Mouse (Mus musculus) layer of hippocampus, adult 2 months (tissue): Measurements from ENCODE around the gene Ust. TPM values are rescaled to one million over a fixed set of nuclear protein-coding genes. Genes with fewer than 3 reads are reported as not detected.

Experiments used
- DNase-seq, 2 experiments: peaks; one replicate each; pipeline ENCODE4 v3.0.0; 2022; ENCODE audit warnings: low spot score in 2 of 2
- H3K27ac ChIP-seq: fragments of 200-600 bp; 2 replicates; pipeline ENCODE4 v1.8.1; 2022
- H3K4me3 ChIP-seq: fragments of 200-600 bp; 2 replicates; pipeline ENCODE4 v1.8.1; 2022; ENCODE audit warnings: mild to moderate bottlenecking
- CTCF ChIP-seq: fragments of 200-600 bp; conservative IDR thresholded peaks from 2 replicates; pipeline ENCODE4 v1.8.1; 2022; ENCODE audit warnings: antibody characterized with exemption, mild to moderate bottlenecking, moderate library complexity
- total RNA-seq, 2 experiments: library from RNA; stranded (reverse); gene quantifications; 2 replicates each; pipeline ENCODE4 v1.2.3; 2021

The Ust gene
- total RNA-seq, 2 experiments from 2014 or later: 62.3 to 64.1 TPM

DNA sequence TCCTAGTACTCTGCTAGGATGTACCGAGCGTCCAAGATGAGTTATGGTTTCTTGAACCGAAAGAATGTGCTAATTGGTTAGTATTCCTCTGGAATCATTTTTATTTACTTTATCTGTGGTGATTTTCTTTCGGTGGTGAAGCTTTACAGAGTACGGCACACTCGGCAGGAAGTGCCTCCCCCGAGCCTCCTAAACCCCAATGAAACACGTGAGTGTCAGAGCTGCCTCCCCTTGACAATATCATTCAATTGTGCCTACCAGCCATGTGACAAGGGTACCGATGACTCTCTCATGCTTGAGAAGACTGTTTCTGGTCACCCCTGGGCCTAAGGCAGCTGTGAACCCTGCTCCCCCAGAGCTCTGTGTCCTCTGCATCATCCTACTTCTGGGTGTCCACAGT, 333.9 kb downstream of the Ust start:
- no peak for DNase-seq
- no peak for TF ChIP-seq CTCF
- no peak overlapping the region for H3K27ac ChIP-seq
- H3K4me3 ChIP-seq: no peak overlapping the region

DNA sequence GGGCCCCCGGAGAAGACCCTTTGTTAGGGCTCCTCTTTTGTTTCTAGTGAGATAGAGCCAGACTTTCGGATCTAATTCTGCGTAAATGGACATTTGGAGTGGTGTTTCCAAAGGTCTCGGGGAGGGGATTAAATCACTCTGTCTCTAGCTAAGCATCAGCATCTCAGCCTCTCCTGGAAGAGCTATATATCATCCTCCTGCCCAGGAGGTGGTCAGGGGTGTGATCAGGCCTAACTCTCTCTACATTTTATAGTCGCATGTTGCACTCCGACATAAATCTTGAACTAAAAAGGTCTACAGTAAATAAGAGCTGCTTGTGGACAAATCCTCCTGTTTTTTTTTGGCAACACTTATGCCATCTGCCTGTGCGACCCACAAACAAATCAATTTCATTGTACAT, 335.5 kb downstream of the Ust start:
- TF ChIP-seq CTCF: no peak
- H3K4me3 ChIP-seq: no peak overlapping the region
- no peak for DNase-seq
- no peak overlapping the region for H3K27ac ChIP-seq

GRCm38 (mm10) chr10:8181596-8182185, 336.9 kb downstream of the Ust start:
- DNase-seq: no peak
- TF ChIP-seq CTCF: no peak
- Histone ChIP-seq H3K27ac (no peak overlapping the region), H3K4me3 (no peak overlapping the region)

DNA sequence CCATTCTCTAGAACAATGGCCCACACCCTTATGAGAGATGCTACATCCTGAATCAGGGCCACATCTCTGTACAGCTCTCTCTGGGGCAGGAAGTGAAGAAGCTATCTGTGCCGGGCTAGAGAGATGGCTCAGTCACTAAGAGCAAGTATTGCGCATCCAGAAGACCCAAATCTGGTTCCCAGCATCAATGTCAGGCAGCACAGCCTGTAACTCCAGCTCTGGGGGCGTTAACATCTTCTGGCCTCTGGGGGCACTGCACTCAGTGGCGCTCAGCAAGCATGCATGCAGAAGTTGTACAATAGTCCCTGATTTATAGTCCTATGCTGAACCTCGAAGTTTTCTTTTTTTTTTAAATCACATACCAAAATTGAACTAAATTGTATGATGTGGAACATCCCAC, 341.0 kb downstream of the Ust start:
- Histone ChIP-seq H3K4me3 (no peak overlapping the region), H3K27ac (no peak overlapping the region)
- DNase-seq: no peak
- peak; percentile 50 for TF ChIP-seq CTCF

GRCm38 (mm10) chr10:8176351-8177053, 342.1 kb downstream of the Ust start:
- no peak for TF ChIP-seq CTCF
- H3K4me3 ChIP-seq: no peak overlapping the region
- peak overlapping the region; percentile 78 for H3K27ac ChIP-seq
- peak in 1 of 2 experiments; percentile 45 for DNase-seq

GRCm38 (mm10) chr10:8176008-8176350, 342.6 kb downstream of the Ust start:
- TF ChIP-seq CTCF: no peak
- Histone ChIP-seq H3K4me3 (no peak overlapping the region), H3K27ac (peak overlapping the region; percentile 78)
- no peak for DNase-seq

DNA sequence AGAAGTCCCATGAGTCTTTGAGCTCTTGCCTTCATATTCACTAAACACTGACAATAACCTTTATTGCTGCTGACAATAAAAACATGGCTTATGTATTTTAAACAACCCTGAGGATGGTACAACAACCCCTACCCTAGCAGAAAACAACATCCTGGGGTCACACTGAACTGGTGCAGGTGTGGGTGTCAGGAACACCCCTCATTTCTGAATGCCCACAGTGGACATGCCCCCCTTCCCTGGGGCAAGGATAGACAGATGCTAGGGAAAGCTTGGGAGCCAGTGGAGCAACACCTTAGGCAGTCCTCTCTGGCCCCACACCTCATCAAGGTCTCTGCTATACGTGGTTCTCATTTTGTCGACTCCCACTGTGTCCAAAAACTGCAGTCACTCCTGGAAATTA, 343.9 kb downstream of the Ust start:
- Histone ChIP-seq H3K4me3 (no peak overlapping the region), H3K27ac (no peak overlapping the region)
- no peak for TF ChIP-seq CTCF
- no peak for DNase-seq

- TF ChIP-seq CTCF: no peak
- H3K27ac ChIP-seq: no peak overlapping the region
- no peak overlapping the region for H3K4me3 ChIP-seq
- peak in 1 of 2 experiments; percentile 16 for DNase-seq
These were observed 344.4 kb downstream of the Ust start for GRCm38 (mm10) chr10:8174230-8174629.

- no peak for TF ChIP-seq CTCF
- H3K4me3 ChIP-seq: no peak overlapping the region
- no peak for DNase-seq
- no peak overlapping the region for H3K27ac ChIP-seq
These were observed 345.6 kb downstream of the Ust start for GRCm38 (mm10) chr10:8173032-8173431.

DNA sequence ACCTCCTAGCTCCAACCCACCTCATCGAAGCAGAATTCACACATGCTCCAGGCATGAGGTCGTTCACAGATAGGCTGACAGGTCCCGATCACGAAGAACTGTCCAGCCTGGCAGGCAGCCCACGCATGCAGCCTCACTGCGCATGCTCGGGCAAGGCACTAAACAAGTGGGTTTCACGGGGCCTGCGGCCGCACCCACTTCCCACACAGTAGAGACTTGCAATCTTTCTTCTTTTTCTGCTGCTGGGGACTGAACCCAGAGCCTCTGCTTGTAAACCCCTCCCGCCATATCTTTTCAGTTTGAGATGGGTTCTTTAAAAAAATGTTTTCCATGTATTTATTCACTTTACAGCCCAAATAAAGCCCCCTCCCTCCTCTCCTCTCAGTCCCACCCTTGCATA, 347.1 kb downstream of the Ust start:
- no peak overlapping the region for H3K4me3 ChIP-seq
- no peak overlapping the region for H3K27ac ChIP-seq
- TF ChIP-seq CTCF: no peak
- DNase-seq: no peak
